Mouse (Mus musculus) testis, postnatal 14 days (tissue): ENCODE measurements around the gene Esr1.
A peak's percentile ranks its signal among the peaks of the same experiment; 100 is the strongest.
"Not testable (repeated sequence)": the region's sequence is repeated elsewhere in the genome, so short reads cannot be mapped to it uniquely, and the experiment has no call there.

Experiments used
- DNase-seq: peaks from one replicate; pipeline ENCODE4 v3.0.0; 2021; ENCODE audit warnings: low spot score

Gene Esr1

GRCm38 (mm10) chr10:4694336-4694865 is 83.0 kb downstream of the Esr1 start:
- no peak for DNase-seq

DNA sequence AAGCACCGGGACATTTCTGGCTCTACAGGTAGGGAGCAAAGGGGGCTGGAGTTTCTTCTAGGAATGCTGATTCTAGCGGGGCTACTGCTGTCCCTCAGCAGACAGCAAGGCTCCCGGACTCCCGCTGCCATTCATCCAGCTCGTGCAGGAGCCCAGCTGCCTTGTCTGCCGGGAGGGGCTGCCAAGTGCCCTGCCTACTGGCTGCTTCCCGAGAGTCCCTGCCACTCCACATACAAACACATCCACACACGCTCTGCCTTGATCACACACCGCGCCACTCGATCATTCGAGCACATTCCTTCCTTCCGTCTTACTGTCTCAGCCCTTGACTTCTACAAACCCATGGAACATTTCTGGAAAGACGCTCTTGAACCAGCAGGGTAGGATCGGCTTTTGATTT is 98.5 kb downstream of the Esr1 start:
- peak; percentile 28 for DNase-seq

DNA sequence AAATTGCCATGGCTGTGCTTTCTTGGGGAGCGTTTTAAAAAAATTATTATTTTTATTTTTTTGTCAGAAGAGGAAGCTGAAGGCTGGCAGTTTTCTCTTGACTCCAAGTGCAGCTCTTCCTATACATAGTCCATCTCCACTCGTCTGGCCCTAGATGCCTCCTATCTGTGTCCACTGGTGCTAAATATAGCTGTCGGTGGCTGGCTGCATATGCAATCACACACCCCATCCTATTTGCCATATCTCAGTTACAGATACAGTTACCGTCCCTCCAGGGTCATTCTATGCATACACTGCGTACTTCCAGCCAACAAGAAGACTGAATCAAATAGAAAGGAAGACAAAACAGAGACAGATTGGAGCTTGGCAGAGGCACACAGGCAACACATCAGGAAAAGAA is 100.0 kb downstream of the Esr1 start:
- no peak for DNase-seq

GRCm38 (mm10) chr10:4712061-4712908 is 100.9 kb downstream of the Esr1 start:
- DNase-seq = peak; percentile 24

DNA sequence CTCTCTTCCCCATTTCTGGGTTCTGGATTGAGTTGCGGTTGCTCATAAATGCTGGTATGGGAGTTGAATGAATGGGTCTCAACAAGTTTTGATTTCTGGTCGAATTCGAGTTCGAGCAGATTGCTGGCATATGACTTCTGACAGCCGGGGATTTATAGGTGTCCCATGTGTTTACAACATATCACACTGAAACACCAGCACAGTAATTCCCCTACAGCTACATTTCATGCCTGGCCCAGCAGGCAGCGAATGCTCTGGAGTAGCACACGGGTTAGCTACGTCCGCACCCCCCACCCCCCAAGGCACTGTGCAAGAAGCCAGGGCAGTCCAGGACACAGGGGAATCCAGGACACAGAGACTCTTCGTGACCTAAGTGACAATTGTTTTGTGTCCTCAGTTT is 102.0 kb downstream of the Esr1 start:
- no peak for DNase-seq

- no peak for DNase-seq
Measured at GRCm38 (mm10) chr10:4724851-4725250, 113.5 kb downstream of the Esr1 start.

DNA sequence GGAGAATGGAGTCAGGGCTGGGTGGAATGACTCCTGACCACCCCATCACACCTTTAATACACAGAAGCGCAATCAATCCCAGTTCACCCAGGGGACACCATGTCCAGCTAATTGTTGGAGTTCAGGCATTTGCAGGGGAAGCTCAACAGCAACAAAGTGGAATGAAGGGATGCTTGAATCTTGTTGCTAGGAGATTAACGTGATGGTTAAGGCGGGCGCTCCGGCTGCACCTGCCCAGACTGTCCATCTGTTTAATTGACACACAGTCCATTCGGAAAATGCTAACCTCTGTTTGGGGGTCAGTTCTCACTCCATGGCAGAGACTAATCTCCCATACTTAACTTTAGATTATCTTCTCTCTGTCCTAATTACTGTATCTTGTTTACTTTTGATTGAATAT is 114.7 kb downstream of the Esr1 start:
- no peak for DNase-seq

DNA sequence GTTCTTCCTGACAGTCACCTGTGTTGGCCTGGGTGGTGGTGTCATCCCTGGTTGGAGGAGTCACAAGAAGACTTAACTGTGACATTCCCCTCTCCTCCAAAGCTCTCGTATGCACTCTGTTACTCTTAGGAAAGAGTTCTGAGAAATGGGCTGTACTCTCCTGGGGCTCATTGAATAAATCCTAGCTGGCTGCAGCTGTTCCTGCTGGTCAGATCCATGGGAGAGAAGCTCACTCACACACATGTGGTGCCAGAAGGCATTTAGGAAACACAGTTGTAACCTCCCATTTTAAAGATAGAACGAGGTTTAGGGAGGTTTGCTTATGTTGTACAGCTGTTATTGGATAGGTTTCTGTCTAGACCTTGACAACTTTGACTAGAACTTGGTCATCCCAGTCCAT is 120.9 kb downstream of the Esr1 start:
- no peak for DNase-seq

DNA sequence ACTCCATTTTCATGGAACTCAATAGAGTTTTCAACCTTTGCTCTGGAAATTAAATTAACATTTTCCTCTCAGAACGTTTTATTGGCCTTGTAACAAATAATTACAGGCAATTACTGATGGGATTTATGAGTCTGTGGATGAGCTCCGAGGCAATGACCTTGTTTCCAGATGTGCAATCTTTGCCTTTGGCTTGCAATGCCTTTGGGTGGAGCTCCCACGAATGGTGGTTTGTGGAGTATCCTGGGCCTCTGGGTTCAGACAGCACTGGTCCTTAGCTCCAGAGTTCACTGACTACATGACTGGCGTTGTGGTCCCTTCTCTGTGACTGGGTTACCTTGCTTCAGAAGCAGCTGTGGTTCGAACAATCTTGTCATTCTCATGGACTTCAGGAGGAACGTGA is 122.6 kb downstream of the Esr1 start:
- DNase-seq = no peak

- DNase-seq = no peak
Measured at GRCm38 (mm10) chr10:4734942-4735341, 123.5 kb downstream of the Esr1 start.

DNA sequence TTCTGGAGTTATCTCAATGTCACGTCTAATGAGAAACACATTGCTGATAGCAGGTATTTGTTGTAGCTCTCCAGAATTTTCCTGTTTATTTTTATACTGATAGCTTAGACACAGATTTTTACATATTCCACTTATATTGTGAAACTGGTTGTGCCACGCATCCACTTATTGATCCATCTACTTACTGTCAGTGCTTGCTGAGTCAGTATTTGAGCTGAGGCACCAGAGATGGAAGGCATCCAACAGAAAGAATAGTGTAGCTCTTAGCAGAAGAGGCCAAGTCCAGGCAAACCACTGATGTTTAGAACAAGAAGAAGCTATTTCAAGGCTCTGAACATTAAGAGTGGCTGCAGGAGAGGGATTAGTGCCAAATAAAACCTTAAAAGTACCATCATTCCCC is 126.9 kb downstream of the Esr1 start:
- DNase-seq = no peak

DNA sequence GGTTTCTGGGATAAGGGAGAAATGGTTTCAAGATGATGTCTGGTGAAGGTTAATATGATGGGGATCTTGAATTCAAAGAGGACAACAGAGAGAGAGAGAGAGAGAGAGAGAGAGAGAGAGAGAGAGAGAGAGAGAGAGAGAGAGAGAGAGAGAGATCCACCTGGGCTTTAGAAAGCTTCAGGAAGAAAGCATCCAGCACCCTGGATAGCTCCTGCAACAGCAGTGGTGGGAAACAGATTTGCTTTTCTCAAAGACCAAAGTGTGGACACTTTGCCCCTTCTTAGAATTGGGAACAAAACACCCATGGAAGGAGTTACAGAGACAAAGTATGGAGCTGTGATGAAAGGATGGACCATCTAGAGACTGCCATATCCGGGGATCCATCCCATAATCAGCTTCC is 139.7 kb downstream of the Esr1 start:
- not testable (repeated sequence) for DNase-seq

DNA sequence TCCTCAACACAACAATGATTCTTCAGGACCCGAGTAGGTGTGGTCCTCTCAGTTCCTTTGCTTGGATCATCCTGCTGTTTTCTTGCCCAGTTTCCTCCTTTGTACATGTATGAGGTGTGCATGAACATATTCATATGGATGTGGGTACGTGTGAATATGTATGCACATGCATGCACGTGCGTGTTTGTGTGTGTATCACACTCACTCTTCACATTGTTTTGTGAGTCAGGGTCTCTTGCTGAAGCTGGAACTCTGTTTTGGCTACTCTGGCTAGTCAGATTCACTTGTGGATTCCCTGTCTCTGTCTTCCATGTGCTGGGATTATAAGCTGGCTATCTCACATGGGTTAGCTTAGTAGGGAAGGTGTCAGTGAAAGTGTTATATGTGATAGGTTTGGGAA is 141.6 kb downstream of the Esr1 start:
- DNase-seq = no peak

GRCm38 (mm10) chr10:4775541-4775940 is 164.1 kb downstream of the Esr1 start:
- no peak for DNase-seq

GRCm38 (mm10) chr10:4776007-4776713 is 164.8 kb downstream of the Esr1 start:
- DNase-seq = no peak

GRCm38 (mm10) chr10:4776714-4777090 is 165.3 kb downstream of the Esr1 start:
- DNase-seq = no peak

DNA sequence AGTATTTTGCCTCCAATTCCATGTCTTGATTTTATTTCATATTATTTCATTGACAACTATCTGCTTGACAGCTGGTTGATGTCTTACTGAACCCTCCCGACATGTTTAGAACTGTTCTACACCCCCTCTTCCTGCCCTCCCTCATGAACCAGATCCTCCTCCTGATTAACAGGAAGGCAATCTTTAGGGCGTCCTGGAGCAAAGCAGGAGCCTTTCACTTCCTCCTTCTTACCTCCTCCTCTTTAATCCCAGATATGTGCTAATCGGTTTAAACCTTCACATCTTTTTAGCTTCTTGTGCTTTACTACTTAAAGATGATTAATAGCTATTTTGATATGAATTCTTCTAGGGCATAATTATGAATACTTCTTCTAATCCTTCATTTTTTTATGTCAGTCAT is 166.6 kb downstream of the Esr1 start:
- DNase-seq = no peak

DNA sequence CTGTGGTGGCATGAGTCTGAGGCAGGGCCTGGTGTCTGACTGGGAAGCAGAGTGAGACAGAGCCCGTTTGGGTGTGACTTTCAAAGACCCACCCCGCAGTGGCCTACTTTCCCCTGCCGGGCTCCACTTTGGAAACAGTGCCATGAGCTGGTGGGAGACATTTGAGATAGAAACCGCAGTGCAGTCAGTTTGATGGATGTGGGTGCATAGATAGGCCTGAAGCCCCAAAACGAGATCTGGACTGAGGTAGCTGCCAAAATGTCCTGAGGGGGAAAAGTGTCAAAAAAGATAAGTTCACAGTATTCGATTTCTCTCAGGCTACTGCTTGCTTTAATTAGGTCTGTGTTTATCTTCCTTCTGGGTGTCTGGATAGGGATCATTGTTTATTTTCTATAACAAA is 169.5 kb downstream of the Esr1 start:
- no peak for DNase-seq

DNA sequence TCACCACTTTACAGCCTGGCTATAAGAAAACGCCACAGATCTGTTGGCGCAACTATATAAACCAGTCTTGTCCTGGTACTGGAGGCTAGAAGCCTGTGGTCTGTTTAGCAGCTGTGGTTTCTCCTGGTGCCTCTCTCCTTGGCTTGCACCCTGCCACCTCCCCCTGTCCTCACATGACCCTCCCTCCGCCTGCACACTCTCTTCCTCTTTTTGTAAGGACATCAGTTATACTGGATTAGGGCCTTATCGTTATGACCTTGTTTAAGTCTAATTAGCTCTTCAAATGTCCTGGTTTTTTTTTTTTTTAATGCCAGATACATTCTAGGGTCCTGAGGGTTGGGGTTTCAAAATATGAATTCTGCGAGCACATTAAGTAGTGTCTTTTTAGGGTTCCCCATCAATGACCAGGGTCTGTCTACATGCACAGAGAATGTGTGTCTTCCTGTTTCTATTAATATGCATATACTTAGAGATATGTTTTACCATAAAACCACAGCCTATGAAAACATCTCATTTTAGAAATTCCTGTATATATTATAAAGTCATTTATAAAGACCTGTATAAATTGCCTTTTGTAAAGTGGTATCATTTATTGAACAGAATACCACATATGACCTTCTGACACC is 175.7 kb downstream of the Esr1 start:
- DNase-seq = peak; percentile 49

DNA sequence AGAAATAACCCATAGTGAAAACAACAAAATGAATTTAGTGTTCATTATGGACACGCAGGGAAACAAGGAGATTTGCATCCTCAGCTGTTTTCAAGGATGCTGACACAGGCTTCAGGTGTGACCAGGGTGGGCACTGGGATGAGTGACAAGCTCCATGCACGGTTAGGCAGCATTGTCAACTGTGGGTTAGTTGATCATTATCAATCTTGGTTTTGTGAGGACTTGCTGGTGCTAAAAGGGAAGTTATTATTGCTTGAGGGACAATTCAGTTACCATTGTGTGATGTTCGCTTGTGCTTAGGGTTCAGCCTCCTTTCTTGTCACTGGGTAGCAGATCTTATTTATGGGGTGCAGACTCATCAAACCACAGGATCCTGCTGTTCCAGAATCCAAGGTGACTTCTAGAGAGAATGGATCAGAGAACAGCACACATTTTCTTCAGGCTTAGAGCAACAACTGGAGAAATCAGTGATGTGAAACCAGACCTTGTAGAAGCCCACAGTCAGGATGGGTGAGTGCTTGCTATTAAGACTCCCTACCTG is 186.9 kb downstream of the Esr1 start:
- no peak for DNase-seq

DNA sequence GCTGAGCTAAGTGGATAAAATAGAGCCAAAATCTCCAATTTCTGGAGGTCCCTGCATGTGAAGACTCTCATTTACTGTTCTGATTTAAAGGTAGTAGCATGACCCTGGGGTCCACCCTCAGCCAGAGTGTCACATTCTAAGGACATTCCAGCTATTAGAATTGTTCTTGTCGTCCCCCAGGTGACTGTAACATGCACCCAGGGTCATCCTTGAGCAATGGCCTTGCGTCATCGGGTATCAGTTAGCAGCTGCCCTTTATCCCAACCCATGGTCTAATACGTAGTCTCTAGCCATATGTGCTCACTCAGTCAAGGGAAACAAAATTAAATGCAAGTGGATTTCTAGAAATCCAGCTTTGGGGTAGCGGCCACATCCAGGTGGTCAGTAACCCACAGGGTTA is 213.0 kb downstream of the Esr1 start:
- no peak for DNase-seq

GRCm38 (mm10) chr10:4830592-4830991 is 219.2 kb downstream of the Esr1 start:
- DNase-seq = no peak

DNA sequence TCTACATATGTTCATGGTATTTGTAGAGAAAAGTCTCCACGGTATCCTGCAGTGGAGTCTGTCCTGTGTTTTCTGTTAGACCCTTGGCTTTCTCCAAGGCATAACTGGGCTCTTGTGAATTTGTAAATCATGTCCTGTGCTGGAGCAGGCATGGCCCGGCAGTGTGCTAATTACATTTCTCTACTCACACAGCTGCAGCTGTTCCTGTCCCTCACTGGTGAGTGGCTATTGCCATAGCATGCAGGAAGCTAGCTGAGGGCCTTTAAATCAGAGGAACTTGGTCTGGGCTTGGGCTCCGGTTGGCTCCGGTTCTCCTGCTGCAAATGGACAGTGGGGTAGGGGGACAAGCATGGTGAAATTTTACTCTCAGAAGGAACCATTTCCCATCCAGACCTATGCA is 226.7 kb downstream of the Esr1 start:
- DNase-seq = no peak
